Mouse (Mus musculus): ENCODE results near the gene Slc17a7.

DNA sequence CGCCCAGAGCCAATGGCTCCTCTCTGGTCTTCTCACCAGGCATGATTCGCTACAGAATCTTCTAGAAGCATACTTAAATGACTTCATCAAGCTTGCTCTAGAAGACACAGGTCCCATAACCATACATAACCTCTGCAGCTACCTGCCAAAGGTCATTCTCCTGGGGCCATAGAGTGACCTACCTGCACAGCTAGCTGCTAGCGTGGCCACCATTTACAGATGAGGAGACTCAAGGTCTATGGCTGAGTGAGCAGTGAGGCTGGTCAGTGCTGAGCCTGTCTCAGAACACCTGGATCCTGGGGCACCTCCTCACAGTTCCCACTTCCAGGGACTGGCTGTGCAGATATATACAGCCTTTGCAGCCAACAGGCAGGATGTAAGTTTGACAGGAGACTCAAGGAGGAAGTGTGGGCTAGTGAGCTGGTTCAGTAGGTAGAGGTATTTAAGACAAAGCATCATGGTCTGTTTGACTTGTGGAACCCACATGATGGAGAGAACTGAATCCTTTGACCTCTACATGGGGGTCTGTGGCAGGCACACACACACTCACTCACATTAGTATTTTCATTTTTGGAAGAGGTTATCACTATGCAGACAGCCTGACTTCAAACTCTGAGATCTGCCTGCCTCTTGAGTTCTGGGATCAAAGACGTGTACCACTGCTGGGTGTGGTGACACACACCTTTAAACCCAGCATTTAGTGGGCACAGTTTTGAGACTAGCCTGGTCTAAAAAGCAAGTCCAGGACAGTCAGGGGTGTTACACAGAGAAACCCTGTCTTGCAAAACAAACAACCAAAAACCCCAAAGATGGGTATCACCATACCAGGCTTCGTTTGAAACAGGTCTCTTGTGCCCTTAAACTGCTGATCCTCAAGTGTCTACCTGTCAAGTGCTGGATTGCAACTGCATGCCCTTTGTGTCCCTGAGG lies 43.7 kb upstream of the Slc17a7 start:
- TF ChIP-seq CTCF (IDR thresholded peaks at IDR 0.05), result no peak
- TF ChIP-seq POLR2A (IDR thresholded peaks at IDR 0.05; ENCODE audit: insufficient read depth, low read depth, low read length), result no peak

All from heart, adult 2 months (tissue).